Mouse (Mus musculus) forebrain, embryonic 14.5 days (tissue): ENCODE measurements at regions not wholly inside any gene's neighbourhood (a gene's known extent, or its start where the extent isn't known, plus 50 kb on each side); places are given as distances from the start of the nearest gene placed in this dataset.

Experiments
- ATAC-seq: fragments of 200-750 bp; cut with Nextera tagmentation; 2 replicates; pipeline ENCODE4 v1.8.0; 2017; ENCODE audit warnings: mild to moderate bottlenecking, moderate library complexity
- DNase-seq: peaks from one replicate; pipeline ENCODE4 v3.0.0-alpha.2; 2015; ENCODE audit warnings: low spot score
- H3K27ac ChIP-seq: fragments of 300-500 bp; sonication (generic); 2 replicates; pipeline ENCODE4 v1.5.1; 2014; ENCODE audit warnings: low read depth, mild to moderate bottlenecking, control low read depth, low read length, moderate library complexity
- H3K27me3 ChIP-seq: fragments of 300-500 bp; sonication (generic); replicated peaks from 2 replicates; pipeline ENCODE4 v1.6.1; 2014; ENCODE audit warnings: low read length, control low read depth, mixed read lengths; ENCODE audit not compliant: control insufficient read depth, insufficient read depth
- H3K36me3 ChIP-seq: fragments of 300-500 bp; sonication (generic); 2 replicates; pipeline ENCODE4 v1.6.1; 2014; ENCODE audit warnings: low read length, control low read depth; ENCODE audit not compliant: control insufficient read depth, insufficient read depth
- H3K4me1 ChIP-seq: fragments of 300-500 bp; sonication (generic); 2 replicates; pipeline ENCODE4 v1.6.1; 2014; ENCODE audit warnings: antibody characterized with exemption, low read length, control low read depth; ENCODE audit not compliant: control insufficient read depth, insufficient read depth
- H3K4me2 ChIP-seq: fragments of 300-500 bp; sonication (generic); 2 replicates; pipeline ENCODE4 v1.6.1; 2014; ENCODE audit warnings: mild to moderate bottlenecking, control low read depth, low read length
- H3K4me3 ChIP-seq: fragments of 300-500 bp; sonication (generic); 2 replicates; pipeline ENCODE4 v1.5.1; 2014; ENCODE audit warnings: low read depth, low read length, control low read depth
- H3K9ac ChIP-seq: fragments of 300-500 bp; sonication (generic); 2 replicates; pipeline ENCODE4 v1.6.1; 2014; ENCODE audit warnings: mild to moderate bottlenecking, low read length, control low read depth, moderate library complexity
- H3K9me3 ChIP-seq: fragments of 300-500 bp; sonication (generic); replicated peaks from 2 replicates; pipeline ENCODE4 v1.6.1; 2016; ENCODE audit warnings: low read length, control low read depth, mixed read lengths; ENCODE audit not compliant: control insufficient read depth
- WGBS: fragments of 180-500 bp; shearing (Covaris S2); extraction: QIAGEN DNeasy Blood & Tissue Kit; methylation state at CpG from one replicate; pipeline ENCODE4 v1.1.7; 2014; 5-methylcytosine and 5-hydroxymethylcytosine counted together

- Histone ChIP-seq H3K9me3 (no peaks in the 10 kb centered on the region), H3K36me3 (no peaks in the 10 kb centered on the region), H3K4me1 (no peaks in the 10 kb centered on the region), H3K4me2 (no peak overlapping the region), H3K4me3 (no peak overlapping the region), H3K27me3 (no peaks in the 10 kb centered on the region), H3K9ac (no peak overlapping the region), H3K27ac (no peak overlapping the region)
- WGBS: 79% methylated on average over 2 of the region's 2 CpGs
- ATAC-seq (no peak), DNase-seq (peak; percentile 32)
Observed at GRCm38 (mm10) chr4:26965831-26966230, 619.1 kb upstream of the Manea start.

GRCm38 (mm10) chr4:26964850-26965249 is 618.2 kb upstream of the Manea start:
- no peak for DNase-seq
- Histone ChIP-seq H3K27ac (no peak overlapping the region), H3K9ac (no peak overlapping the region), H3K4me1 (no peaks in the 10 kb centered on the region), H3K9me3 (no peaks in the 10 kb centered on the region), H3K4me3 (no peak overlapping the region), H3K27me3 (no peaks in the 10 kb centered on the region), H3K36me3 (no peaks in the 10 kb centered on the region), H3K4me2 (no peak overlapping the region)
- no peak for ATAC-seq
- 89% methylated on average over 2 of the region's 2 CpGs for WGBS

GRCm38 (mm10) chr4:26944617-26945016 is 597.9 kb upstream of the Manea start:
- 86% methylated on average over 2 of the region's 2 CpGs for WGBS
- H3K4me3 ChIP-seq: no peak overlapping the region
- H3K36me3 ChIP-seq: no peaks in the 10 kb centered on the region
- ATAC-seq: no peak
- H3K4me2 ChIP-seq: no peak overlapping the region
- no peaks in the 10 kb centered on the region for H3K4me1 ChIP-seq
- H3K27ac ChIP-seq: no peak overlapping the region
- H3K9ac ChIP-seq: no peak overlapping the region
- DNase-seq: no peak
- no peaks in the 10 kb centered on the region for H3K27me3 ChIP-seq
- H3K9me3 ChIP-seq: no peaks in the 10 kb centered on the region

GRCm38 (mm10) chr4:26933988-26934798 is 587.5 kb upstream of the Manea start:
- ATAC-seq: peak; percentile 91
- WGBS: 7% methylated on average over 10 of the region's 10 CpGs
- Histone ChIP-seq H3K9ac (no peak overlapping the region), H3K9me3 (no peaks in the 10 kb centered on the region), H3K4me2 (no peak overlapping the region), H3K27ac (no peak overlapping the region; the same call in 1 of the 2 replicates), H3K36me3 (no peaks in the 10 kb centered on the region), H3K27me3 (no peaks in the 10 kb centered on the region), H3K4me1 (peaks cover 2% of the 10 kb centered on the region), H3K4me3 (no peak overlapping the region)
- peak; percentile 97 for DNase-seq

- Histone ChIP-seq H3K4me2 (no peak overlapping the region), H3K27ac (no peak overlapping the region), H3K9me3 (no peaks in the 10 kb centered on the region), H3K36me3 (no peaks in the 10 kb centered on the region), H3K9ac (no peak overlapping the region), H3K27me3 (no peaks in the 10 kb centered on the region), H3K4me3 (no peak overlapping the region), H3K4me1 (peaks cover 2% of the 10 kb centered on the region)
- WGBS: 56% methylated on average over 6 of the region's 6 CpGs
- peak; percentile 63 for ATAC-seq
- DNase-seq: peak; percentile 92
Observed at GRCm38 (mm10) chr4:26929879-26930481, 583.3 kb upstream of the Manea start.

- Histone ChIP-seq H3K27me3 (no peaks in the 10 kb centered on the region), H3K9ac (no peak overlapping the region), H3K4me2 (no peak overlapping the region), H3K27ac (no peak overlapping the region), H3K4me3 (no peak overlapping the region), H3K4me1 (peaks cover 2% of the 10 kb centered on the region; the same call in 1 of the 2 replicates), H3K9me3 (no peaks in the 10 kb centered on the region), H3K36me3 (no peaks in the 10 kb centered on the region)
- DNase-seq (no peak), ATAC-seq (no peak)
- 89% methylated on average over 3 of the region's 3 CpGs for WGBS
Observed at GRCm38 (mm10) chr4:26926060-26926459, 579.4 kb upstream of the Manea start.

GRCm38 (mm10) chr4:26888514-26888913 is 541.8 kb upstream of the Manea start:
- H3K4me1 ChIP-seq: no peaks in the 10 kb centered on the region
- H3K36me3 ChIP-seq: no peaks in the 10 kb centered on the region
- H3K4me3 ChIP-seq: no peak overlapping the region
- 77% methylated on average over 2 of the region's 2 CpGs for WGBS
- H3K4me2 ChIP-seq: no peak overlapping the region
- no peak for ATAC-seq
- H3K9me3 ChIP-seq: no peaks in the 10 kb centered on the region
- no peaks in the 10 kb centered on the region for H3K27me3 ChIP-seq
- H3K27ac ChIP-seq: no peak overlapping the region
- no peak for DNase-seq
- no peak overlapping the region for H3K9ac ChIP-seq

- Histone ChIP-seq H3K4me2 (no peak overlapping the region), H3K9me3 (no peaks in the 10 kb centered on the region), H3K4me3 (no peak overlapping the region), H3K27me3 (no peaks in the 10 kb centered on the region), H3K36me3 (no peaks in the 10 kb centered on the region), H3K27ac (no peak overlapping the region), H3K4me1 (no peaks in the 10 kb centered on the region), H3K9ac (no peak overlapping the region)
- DNase-seq (peak; percentile 5), ATAC-seq (no peak)
- WGBS: 37% methylated on average over 3 of the region's 3 CpGs
Observed at GRCm38 (mm10) chr4:26879022-26879421, 532.3 kb upstream of the Manea start.

- Histone ChIP-seq H3K4me3 (no peak overlapping the region), H3K4me1 (no peaks in the 10 kb centered on the region), H3K27me3 (no peaks in the 10 kb centered on the region), H3K27ac (no peak overlapping the region), H3K36me3 (no peaks in the 10 kb centered on the region), H3K9me3 (no peaks in the 10 kb centered on the region), H3K9ac (no peak overlapping the region), H3K4me2 (no peak overlapping the region)
- ATAC-seq: no peak
- WGBS: 65% methylated on average over 1 of the region's 1 CpGs
- no peak for DNase-seq
Observed at GRCm38 (mm10) chr4:26841761-26842160, 495.1 kb upstream of the Manea start.
